In genomic region chr3:108013331-108013871, GRCm38 (mm10) we compare ENCODE assay signal across 1 mouse cellular context.
TF ChIP-seq lines count a peak whose summit lies in the region.

No protein-coding gene starts in this region.

TF ChIP-seq in MEL, 35 proteins besides CTCF, POLR2A, EP300 and RAD21 (continued from another document):
- peak; percentile 59; the same call in 1 of the 2 replicates for TF ChIP-seq MAFK (IDR thresholded peaks at IDR 0.05; ENCODE audit: borderline replicate concordance, low read depth, low read length)
- no peak for TF ChIP-seq KAT2A (conservative IDR thresholded peaks at IDR 0.05; ENCODE audit: low read depth, low read length)
- no peak for TF ChIP-seq BHLHE40 (IDR thresholded peaks at IDR 0.05; ENCODE audit: borderline replicate concordance, low read depth, low read length)
- TF ChIP-seq MEF2A (IDR thresholded peaks at IDR 0.05; ENCODE audit: extremely low read depth, insufficient replicate concordance, low read depth, low read length, poor library complexity, severe bottlenecking), result no peak
